In the genomic region with DNA sequence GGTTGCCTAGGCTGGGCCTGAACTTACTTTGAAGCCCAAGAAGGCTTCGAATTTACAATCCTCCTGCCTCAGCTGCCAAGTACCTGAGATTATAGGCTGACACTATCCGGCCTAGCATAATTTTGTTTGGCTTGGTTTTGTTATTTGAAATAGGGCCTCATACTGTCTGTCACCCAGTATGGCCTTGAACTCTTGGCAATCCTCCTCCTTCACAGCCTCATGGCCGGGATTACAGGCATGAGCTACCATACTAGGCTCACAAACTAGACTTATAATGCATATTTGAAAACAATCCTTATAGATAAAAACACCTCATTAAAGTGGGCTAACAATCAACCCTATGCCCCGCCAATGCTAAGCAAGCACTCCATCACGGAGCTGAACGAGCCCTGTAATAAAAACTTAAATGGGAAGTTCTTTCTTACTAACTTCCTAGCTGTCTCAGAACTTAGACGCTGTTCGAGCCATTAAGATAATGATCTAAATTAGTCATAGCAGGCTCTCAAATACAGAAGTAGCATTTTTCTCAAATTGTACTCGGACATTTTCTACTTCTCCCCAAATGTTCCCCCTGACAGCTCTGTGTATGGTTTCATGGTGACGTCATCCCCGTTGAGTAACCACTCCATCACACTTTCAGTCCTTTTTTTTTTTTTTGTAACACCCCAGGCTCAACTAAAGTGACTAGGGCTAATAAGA, we compare ENCODE assay signal across 20 mouse cellular contexts. TPM values are rescaled to one million over a fixed set of nuclear protein-coding genes. Genes with fewer than 3 reads are reported as not detected.
DNase-seq lines count a peak whose midpoint lies in the region; ATAC-seq and TF ChIP-seq lines count a peak whose summit lies in the region.
"Had no signal": no experiment of that assay in that cellular context is flagged by ENCODE, and none has a peak within 500 bp of the region (broad histone marks: within the 10 kb centered on the region; RNA-seq: fewer than 3 reads in every experiment).

No protein-coding gene starts in this region.

- no peaks in the 10 kb centered on the region for H3K27me3 ChIP-seq in MEL (ENCODE audit: control insufficient read depth in 1 of 2, insufficient read depth in 2 of 2, low read length in 2 of 2)
- no peaks in the 10 kb centered on the region for H3K27me3 ChIP-seq in midbrain, embryonic 11.5 days (ENCODE audit: control insufficient read depth, insufficient read depth, low read length)
- no peaks in the 10 kb centered on the region for H3K27me3 ChIP-seq in hindbrain, embryonic 11.5 days (ENCODE audit: control insufficient read depth, insufficient read depth, low read length)
- H3K27me3 ChIP-seq: embryonic facial prominence, embryonic 13.5 days; heart, embryonic 15.5 days; hindbrain, embryonic 12.5 days; intestine, embryonic 15.5 days; limb, embryonic 13.5 days; megakaryocyte, embryonic 14.5 days; stomach, embryonic 15.5 days had no signal

- DNase-seq in adrenal gland, postnatal 14 days, result peak; percentile 31
- no peak for DNase-seq in adrenal gland, postnatal 4 days (ENCODE audit: low spot score in 2 of 2)
- DNase-seq in 416B (ENCODE audit: low read depth), result peak; percentile 92
- peak; percentile 85 for DNase-seq in MEL (ENCODE audit: low read depth, low spot score)
- no peak for DNase-seq in urinary bladder, adult 2 months (ENCODE audit: low spot score)
- no peak for DNase-seq in midbrain, embryonic 11.5 days (ENCODE audit: low spot score, missing footprints)
- no peak for DNase-seq in hindbrain, embryonic 11.5 days (ENCODE audit: low spot score)
- DNase-seq: cerebellum, adult 8-10 months; kidney, postnatal 14 days; spleen, adult 18-20 months; thymus, adult 2 months had no signal

- TF ChIP-seq POLR2A in MEL (IDR thresholded peaks at IDR 0.05; ENCODE audit: control insufficient read depth in 1 of 2, insufficient read depth in 1 of 2, low read depth in 1 of 2, low read length in 2 of 2, poor library complexity in 1 of 2), result no peak

- peak overlapping the region; percentile 49 for H3K9ac ChIP-seq in MEL (ENCODE audit: control insufficient read depth, low read depth, low read length, poor library complexity, severe bottlenecking)
- no peak overlapping the region for H3K9ac ChIP-seq in midbrain, embryonic 11.5 days (ENCODE audit: low read length)
- no peak overlapping the region for H3K9ac ChIP-seq in hindbrain, embryonic 11.5 days (ENCODE audit: low read depth, low read length)
- H3K9ac ChIP-seq: embryonic facial prominence, embryonic 13.5 days; heart, embryonic 15.5 days; hindbrain, embryonic 12.5 days; intestine, embryonic 15.5 days; limb, embryonic 13.5 days; stomach, embryonic 15.5 days had no signal

- no peak for TF ChIP-seq CTCF in MEL (IDR thresholded peaks at IDR 0.05 in 2 of 3, conservative IDR thresholded peaks at IDR 0.05 in 1 of 3; ENCODE audit: control insufficient read depth in 1 of 3, insufficient read depth in 1 of 3, low read depth in 2 of 3, low read length in 3 of 3, poor library complexity in 1 of 3, severe bottlenecking in 1 of 3)

- H3K9me3 ChIP-seq in MEL (replicated peaks; ENCODE audit: insufficient read depth, low read length), result no peaks in the 10 kb centered on the region
- H3K9me3 ChIP-seq in midbrain, embryonic 11.5 days (ENCODE audit: control insufficient read depth, low read length), result no peaks in the 10 kb centered on the region
- H3K9me3 ChIP-seq in hindbrain, embryonic 11.5 days (ENCODE audit: control insufficient read depth, low read length), result no peaks in the 10 kb centered on the region
- H3K9me3 ChIP-seq: embryonic facial prominence, embryonic 13.5 days; heart, embryonic 15.5 days; hindbrain, embryonic 12.5 days; intestine, embryonic 15.5 days; limb, embryonic 13.5 days; megakaryocyte, embryonic 14.5 days; stomach, embryonic 15.5 days had no signal

- peak overlapping the region; percentile 82 for H3K27ac ChIP-seq in MEL (ENCODE audit: control insufficient read depth, low read depth, low read length)
- no peak overlapping the region for H3K27ac ChIP-seq in midbrain, embryonic 11.5 days (ENCODE audit: low read depth, low read length)
- no peak overlapping the region for H3K27ac ChIP-seq in hindbrain, embryonic 11.5 days (ENCODE audit: low read depth, low read length)
- H3K27ac ChIP-seq: embryonic facial prominence, embryonic 13.5 days; heart, embryonic 15.5 days; hindbrain, embryonic 12.5 days; intestine, embryonic 15.5 days; limb, embryonic 13.5 days; stomach, embryonic 15.5 days had no signal

- peak; percentile 67 to 82 for ATAC-seq in hematopoietic stem cell, adult 5-6 weeks (replicated peaks in 1 of 2; ENCODE audit: insufficient read depth in 1 of 2, low FRiP score in 2 of 2, low TSS enrichment in 1 of 2, low read depth in 1 of 2, poor library complexity in 2 of 2, severe bottlenecking in 2 of 2)
- no peak for ATAC-seq in midbrain, embryonic 11.5 days (ENCODE audit: low FRiP score)
- no peak for ATAC-seq in hindbrain, embryonic 11.5 days (ENCODE audit: low FRiP score)
- ATAC-seq: forebrain, embryonic 16.5 days; intestine, embryonic 15.5 days had no signal

- H3K4me2 ChIP-seq in midbrain, embryonic 11.5 days, result no peak overlapping the region
- no peak overlapping the region for H3K4me2 ChIP-seq in hindbrain, embryonic 11.5 days (replicated peaks; ENCODE audit: low read depth, low read length)
- H3K4me2 ChIP-seq: embryonic facial prominence, embryonic 13.5 days; heart, embryonic 15.5 days; hindbrain, embryonic 12.5 days; intestine, embryonic 15.5 days; limb, embryonic 13.5 days; stomach, embryonic 15.5 days had no signal

- H3K4me3 ChIP-seq in MEL (ENCODE audit: control insufficient read depth in 1 of 2, insufficient read depth in 1 of 2, low read depth in 2 of 2, low read length in 2 of 2), result peak overlapping the region; percentile 25 to 28; a peak in 3 of 4 replicates
- no peak overlapping the region for H3K4me3 ChIP-seq in midbrain, embryonic 11.5 days (ENCODE audit: low read depth, low read length)
- H3K4me3 ChIP-seq in hindbrain, embryonic 11.5 days (ENCODE audit: low read depth, low read length), result no peak overlapping the region
- H3K4me3 ChIP-seq: embryonic facial prominence, embryonic 13.5 days; heart, embryonic 15.5 days; hindbrain, embryonic 12.5 days; intestine, embryonic 15.5 days; limb, embryonic 13.5 days; megakaryocyte, embryonic 14.5 days; stomach, embryonic 15.5 days had no signal

- WGBS in midbrain, embryonic 11.5 days, result 94% methylated on average over 11 of the region's 11 CpGs
- WGBS in hindbrain, embryonic 11.5 days, result 89% methylated on average over 11 of the region's 11 CpGs

- TF ChIP-seq EP300 in MEL (IDR thresholded peaks at IDR 0.05; ENCODE audit: low read depth in 1 of 2, low read length in 2 of 2), result peak in 1 of 2 experiments; percentile 70; a peak in 2 of 4 replicates

- H3K4me1 ChIP-seq in MEL (ENCODE audit: control insufficient read depth in 1 of 2, insufficient read depth in 2 of 2, low read length in 2 of 2), result peaks cover 2 to 11% of the 10 kb centered on the region in 2 experiments
- H3K4me1 ChIP-seq in midbrain, embryonic 11.5 days (ENCODE audit: control insufficient read depth, insufficient read depth, low read length), result no peaks in the 10 kb centered on the region
- H3K4me1 ChIP-seq in hindbrain, embryonic 11.5 days (replicated peaks; ENCODE audit: control insufficient read depth, insufficient read depth, low read length), result no peaks in the 10 kb centered on the region
- H3K4me1 ChIP-seq: embryonic facial prominence, embryonic 13.5 days; hindbrain, embryonic 12.5 days; intestine, embryonic 15.5 days; limb, embryonic 13.5 days; stomach, embryonic 15.5 days had no signal

- H3K36me3 ChIP-seq in MEL (ENCODE audit: control insufficient read depth in 1 of 2, insufficient read depth in 2 of 2, low read length in 2 of 2), result peaks cover 6 to 15% of the 10 kb centered on the region in 2 experiments
- H3K36me3 ChIP-seq in midbrain, embryonic 11.5 days (ENCODE audit: control insufficient read depth, insufficient read depth, low read length), result no peaks in the 10 kb centered on the region
- no peaks in the 10 kb centered on the region for H3K36me3 ChIP-seq in hindbrain, embryonic 11.5 days (ENCODE audit: control insufficient read depth, insufficient read depth, low read length)
- H3K36me3 ChIP-seq: intestine, embryonic 15.5 days; stomach, embryonic 15.5 days had no signal

- TF ChIP-seq RAD21 in MEL (IDR thresholded peaks at IDR 0.05; ENCODE audit: low read depth, low read length), result no peak

- H3K79me2 ChIP-seq in MEL (ENCODE audit: control insufficient read depth, insufficient read depth, low read length, poor library complexity), result no peaks in the 10 kb centered on the region

TF ChIP-seq in MEL, 35 proteins besides CTCF, POLR2A, EP300 and RAD21:
- TF ChIP-seq ETS1 (IDR thresholded peaks at IDR 0.05; ENCODE audit: low read depth, low read length) (peak; percentile 77), TBP (IDR thresholded peaks at IDR 0.05; ENCODE audit: low read depth, low read length) (peak; percentile 50), ZKSCAN1 (IDR thresholded peaks at IDR 0.05; ENCODE audit: low read depth, low read length) (no peak), JUND (IDR thresholded peaks at IDR 0.05; ENCODE audit: low read depth, low read length) (0 out of 2 replicates have a peak, but pooled peaks have one; percentile 44), ZNF384 (IDR thresholded peaks at IDR 0.05; ENCODE audit: low read depth, low read length) (peak; percentile 84), USF2 (IDR thresholded peaks at IDR 0.05; ENCODE audit: borderline replicate concordance in 1 of 2, insufficient read depth in 1 of 2, low read depth in 1 of 2, low read length in 2 of 2) (no peak), GATA1 (IDR thresholded peaks at IDR 0.05; ENCODE audit: low read depth, low read length) (peak; percentile 80)

RNA-seq across cellular contexts. Expression of gene Slc25a12, which starts 40.6 kb away (rescaled TPM):
- total RNA-seq in adrenal gland, postnatal 14 days (2021), result 64.9 and 73.7 TPM in 2 replicates
- 10 to 100 TPM; 81.7 to 81.8 TPM for total RNA-seq in adrenal gland, postnatal 4 days (2021)
- 63.2 and 67.4 TPM in 2 replicates for total RNA-seq in MEL (2012; rRNA removed)
- polyA plus RNA-seq in MEL (2012; ENCODE audit: insufficient read depth in 1 of 2, insufficient read length in 2 of 2, low read depth in 1 of 2, low replicate concordance in 2 of 2, missing spikeins in 1 of 2), result 10 to 100 TPM in 1 of 2 experiments, not detected in 1; 98.6 TPM
- total RNA-seq in hematopoietic stem cell, adult 5-6 weeks (2017), result 45.8 and 65.9 TPM in 2 replicates
- polyA plus RNA-seq in urinary bladder, adult 2 months (2012; rRNA removed), result 38.7 and 47.0 TPM in 2 replicates
- polyA plus RNA-seq in midbrain, embryonic 11.5 days (2014; fragmentation: Nextera tagmentation; extraction: Ambion mirVana), result 39.3 and 43.2 TPM in 2 replicates
- 39.7 and 41.5 TPM in 2 replicates for polyA plus RNA-seq in hindbrain, embryonic 11.5 days (2014; fragmentation: Nextera tagmentation; extraction: Ambion mirVana)

Comparison
In these comparisons a context has a peak if more than half of its experiments do, and no peak if none do; other contexts are left out.
1. DNase-seq: peak in adrenal gland, postnatal 14 days (single experiment), 416B (single experiment) and MEL (single experiment); none in adrenal gland, postnatal 4 days (0 of 2), urinary bladder, adult 2 months (single experiment), midbrain, embryonic 11.5 days (single experiment) and hindbrain, embryonic 11.5 days (single experiment).
2. H3K4me3 ChIP-seq: peak in MEL (2 of 2); none in midbrain, embryonic 11.5 days (single experiment) and hindbrain, embryonic 11.5 days (single experiment).
3. ATAC-seq: peak in hematopoietic stem cell, adult 5-6 weeks (2 of 2); none in midbrain, embryonic 11.5 days (single experiment) and hindbrain, embryonic 11.5 days (single experiment).